Mouse (Mus musculus) cerebellum, adult 9-10 months (tissue): ENCODE measurements around the gene Spx.

Source experiments
- DNase-seq: peaks from one replicate; pipeline ENCODE4 v3.0.0; 2022

Gene Spx

DNA sequence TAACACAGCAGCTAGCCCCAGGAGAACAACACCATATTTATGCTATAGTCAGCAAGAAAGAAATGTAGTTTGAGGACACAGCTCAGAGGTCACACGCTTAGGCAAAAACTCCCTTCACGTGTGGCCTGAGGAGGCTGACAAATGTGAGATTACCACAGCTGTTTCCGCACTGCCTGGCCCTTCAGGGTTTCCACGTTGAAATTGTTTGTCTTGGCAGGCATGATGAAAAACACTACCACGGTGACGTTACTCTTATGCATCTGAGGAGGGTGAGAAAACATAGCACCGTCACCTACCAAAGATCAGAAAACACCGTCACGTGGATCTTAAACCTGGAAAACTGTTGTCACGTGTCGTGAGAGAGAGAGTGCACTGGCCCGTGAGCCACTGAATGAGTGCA, 38.1 kb downstream of the Spx start:
- DNase-seq: no peak

- DNase-seq: no peak
Observed at GRCm38 (mm10) chr6:142453311-142453710, 40.1 kb downstream of the Spx start.

- DNase-seq: no peak
Observed at GRCm38 (mm10) chr6:142455314-142455996, 42.2 kb downstream of the Spx start.

DNA sequence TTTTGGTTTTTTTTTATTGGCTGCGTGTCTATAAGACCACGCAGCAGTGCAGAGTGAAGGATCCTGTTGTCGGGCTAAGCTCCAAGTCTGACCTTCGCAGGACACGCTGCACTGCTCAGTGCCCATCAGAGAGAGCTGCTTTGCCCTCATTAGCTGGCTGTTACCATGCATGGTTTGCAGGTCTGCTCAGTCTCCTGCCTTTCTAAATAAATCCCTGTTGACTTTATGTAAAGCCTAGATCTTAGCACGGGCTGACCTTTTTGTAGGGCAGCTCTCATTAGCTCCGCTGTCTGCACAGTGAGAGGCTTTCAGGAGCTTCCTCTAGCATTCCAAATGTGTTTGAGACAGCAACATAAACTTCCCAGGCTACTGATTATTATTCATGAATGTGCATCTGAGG, 44.8 kb downstream of the Spx start:
- no peak for DNase-seq

DNA sequence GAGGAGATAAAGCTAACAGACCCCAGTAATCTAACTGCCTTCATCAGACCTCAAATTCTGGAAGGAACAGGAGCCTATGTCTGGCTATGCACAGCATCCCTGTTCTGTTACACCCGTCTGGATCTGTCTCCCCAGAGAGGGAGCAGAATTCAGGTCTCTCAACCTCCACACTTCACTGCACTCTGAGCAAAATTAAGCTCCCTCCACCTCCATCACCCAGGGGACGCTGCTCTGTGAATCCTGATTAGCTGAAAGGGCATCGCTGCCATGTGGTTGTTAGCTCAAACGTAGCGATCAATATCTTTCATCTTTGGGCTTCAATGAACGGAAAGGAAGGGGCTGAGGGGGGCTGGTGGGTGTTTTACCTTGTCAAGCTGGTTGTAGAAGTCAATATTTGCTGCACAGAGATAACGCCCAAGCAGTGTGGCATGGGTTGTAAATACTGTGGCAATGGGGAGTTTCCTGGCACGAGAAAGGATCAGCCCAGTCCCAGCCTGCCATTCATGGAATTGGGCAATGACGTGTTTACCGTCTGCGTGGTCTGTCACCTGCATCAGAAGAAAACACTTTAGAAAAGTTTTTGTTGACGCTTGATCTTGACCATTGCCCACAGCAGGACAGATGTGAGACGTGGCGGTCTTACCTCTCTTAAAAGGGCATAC, 45.9 kb downstream of the Spx start:
- no peak for DNase-seq

GRCm38 (mm10) chr6:142462194-142462593, 49.0 kb downstream of the Spx start:
- DNase-seq: no peak
